Mouse (Mus musculus) spleen, adult 2 months (tissue): ENCODE results near the gene Ifngr2.

ENCODE experiments used
- CTCF ChIP-seq: fragments of 200-500 bp; IDR thresholded peaks from 2 replicates; pipeline ENCODE4 v1.5.1; 2011; ENCODE audit warnings: mild to moderate bottlenecking, inconsistent platforms; ENCODE audit not compliant: insufficient read depth, insufficient read length, insufficient replicate concordance; ENCODE audit errors: extremely low read depth
- POLR2A ChIP-seq: fragments of 200-500 bp; IDR thresholded peaks from 2 replicates; pipeline ENCODE4 v1.6.1; 2011; ENCODE audit warnings: low read depth, low read length, inconsistent platforms

DNA sequence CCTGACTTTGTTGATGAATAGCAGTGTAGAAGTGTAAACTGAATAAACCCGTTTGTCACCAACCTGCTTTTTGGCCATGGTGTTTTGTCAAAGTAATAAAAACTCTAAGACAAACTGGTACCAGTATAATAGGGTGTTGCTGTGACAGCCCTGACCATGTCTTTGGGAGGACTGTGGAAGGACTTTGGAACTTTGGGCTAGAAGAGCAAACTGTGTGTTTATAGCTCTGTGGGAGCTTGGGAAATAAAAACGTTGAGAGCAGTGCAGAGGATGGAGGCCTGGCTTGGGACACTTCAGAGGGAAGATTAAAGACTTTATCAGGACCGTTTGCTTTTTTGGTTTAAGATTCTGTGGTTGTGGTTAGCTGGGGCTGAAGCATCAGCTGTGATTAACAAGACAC is 24.2 kb downstream of the Ifngr2 start:
- TF ChIP-seq CTCF = no peak
- no peak for TF ChIP-seq POLR2A
